Mouse (Mus musculus) G1E (cell line): Measurements from ENCODE around the gene Ace3. TPM values are rescaled to one million over a fixed set of nuclear protein-coding genes. Genes with fewer than 3 reads are reported as not detected.

Experiments
- ATAC-seq: 2 replicates; pipeline ENCODE4 v1.8.0; 2016; ENCODE audit warnings: mild to moderate bottlenecking; ENCODE audit not compliant: insufficient number of reproducible peaks, poor library complexity, low FRiP score, severe bottlenecking; ENCODE audit errors: extremely low read depth
- DNase-seq: peaks from one replicate; pipeline ENCODE4 v3.0.0; 2012; ENCODE audit warnings: low spot score
- H3K27me3 ChIP-seq: 2 replicates; pipeline ENCODE4 v1.6.1; 2012; ENCODE audit warnings: mild to moderate bottlenecking, low read length, inconsistent platforms; ENCODE audit not compliant: insufficient read depth
- H3K36me3 ChIP-seq: replicated peaks from 2 replicates; pipeline ENCODE3; 2012; ENCODE audit warnings: mild to moderate bottlenecking, inconsistent platforms
- H3K4me1 ChIP-seq: 2 replicates; pipeline ENCODE4 v1.6.1; 2012; ENCODE audit warnings: low read depth, low read length, inconsistent platforms, mixed read lengths; ENCODE audit not compliant: insufficient read depth
- H3K4me3 ChIP-seq: 2 replicates; pipeline ENCODE4 v1.5.1; 2012; ENCODE audit warnings: low read depth, mild to moderate bottlenecking, inconsistent platforms, low read length, moderate library complexity, mixed read lengths
- H3K9me3 ChIP-seq: replicated peaks from 2 replicates; pipeline ENCODE4 v1.6.1; 2012; ENCODE audit warnings: inconsistent platforms
- CTCF ChIP-seq: IDR thresholded peaks from 2 replicates; pipeline ENCODE4 v1.5.1; 2012; ENCODE audit warnings: low read depth, low read length, inconsistent platforms, mixed read lengths
- GATA1 ChIP-seq: IDR thresholded peaks from 2 replicates; pipeline ENCODE4 v1.6.1; 2012; ENCODE audit warnings: borderline replicate concordance, low read length, inconsistent platforms, mixed read lengths
- GATA2 ChIP-seq: IDR thresholded peaks from 2 replicates; pipeline ENCODE4 v1.6.1; 2012; ENCODE audit warnings: low read depth, low read length, inconsistent platforms, borderline replicate concordance
- POLR2AphosphoS5 ChIP-seq: IDR thresholded peaks from 2 replicates; pipeline ENCODE4 v1.6.1; 2012; ENCODE audit warnings: low read depth, low read length, inconsistent platforms; ENCODE audit not compliant: insufficient replicate concordance
- TAL1 ChIP-seq: conservative IDR thresholded peaks from 2 replicates; pipeline ENCODE4 v1.6.1; 2012; ENCODE audit warnings: low read depth, low read length, inconsistent platforms, mixed read lengths
- polyA plus RNA-seq: library from polyadenylated mRNA; stranded (reverse); fragments of >175 nt; gene quantifications from 2 replicates; pipeline ENCODE4 v1.2.3, GENCODE M21; 2012
- total RNA-seq, 2 experiments: library from RNA; stranded (forward) in 1 of 2; stranded (reverse) in 1 of 2; fragments of 200-1000 nt in 1 of 2; fragments of >200 nt in 1 of 2; fragmentation: Nextera tagmentation in 1 of 2; gene quantifications; 2 replicates each; pipeline ENCODE4 v1.2.3; 2014 to 2017

Ace3 gene
- total and polyA plus RNA-seq, 3 experiments = not detected

GRCm38 (mm10) chr11:105975636-105976035 is 18.8 kb upstream of the Ace3 start:
- H3K27me3 ChIP-seq = peaks cover 14% of the 10 kb centered on the region; the same call in 1 of the 2 replicates

DNA sequence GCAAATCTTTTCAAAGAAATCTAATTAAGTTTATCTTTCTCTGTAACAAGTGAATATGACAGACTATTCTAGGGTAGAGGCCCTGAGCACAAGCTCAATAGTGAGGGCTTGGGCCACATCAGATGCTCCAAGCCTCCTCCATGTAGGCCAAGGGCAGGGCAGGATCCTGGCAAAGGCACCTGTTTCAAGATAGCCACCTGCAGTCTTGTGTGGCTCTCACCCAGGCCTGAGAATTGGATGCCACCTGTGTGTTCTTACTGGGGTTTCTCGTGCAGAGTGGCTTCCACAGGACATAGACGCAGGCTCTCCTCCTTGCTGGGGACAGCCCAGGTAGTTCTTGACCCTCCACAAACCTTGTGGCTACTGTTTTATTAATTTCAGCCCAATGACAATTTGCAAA is 16.2 kb upstream of the Ace3 start:
- H3K27me3 ChIP-seq = peaks cover 14% of the 10 kb centered on the region; the same call in 1 of the 2 replicates
- TF ChIP-seq GATA2 (no peak), GATA1 (no peak), POLR2AphosphoS5 (no peak), CTCF (no peak), TAL1 (no peak)

More at GRCm38 (mm10) chr11:105975636-105976035, 18.8 kb upstream of the Ace3 start:
- H3K9me3 ChIP-seq = no peaks in the 10 kb centered on the region
- no peaks in the 10 kb centered on the region for H3K36me3 ChIP-seq
- DNase-seq = no peak
- no peak overlapping the region for H3K4me3 ChIP-seq
- TF ChIP-seq GATA1 (no peak), POLR2AphosphoS5 (no peak), GATA2 (no peak), CTCF (no peak), TAL1 (no peak)
- ATAC-seq = no peak
- no peaks in the 10 kb centered on the region; the same call in 1 of the 2 replicates for H3K4me1 ChIP-seq

GRCm38 (mm10) chr11:105978634-105979033 is 15.8 kb upstream of the Ace3 start:
- no peaks in the 10 kb centered on the region for H3K36me3 ChIP-seq
- no peaks in the 10 kb centered on the region for H3K9me3 ChIP-seq
- H3K4me3 ChIP-seq = no peak overlapping the region
- no peak for ATAC-seq
- H3K4me1 ChIP-seq = no peaks in the 10 kb centered on the region; the same call in 1 of the 2 replicates
- no peak for DNase-seq
- peaks cover 14% of the 10 kb centered on the region; the same call in 1 of the 2 replicates for H3K27me3 ChIP-seq
- TF ChIP-seq TAL1 (no peak), GATA2 (no peak), GATA1 (no peak)

More for the DNA sequence above, 16.2 kb upstream of the Ace3 start:
- H3K4me3 ChIP-seq = no peak overlapping the region
- no peaks in the 10 kb centered on the region for H3K36me3 ChIP-seq
- ATAC-seq = no peak
- H3K4me1 ChIP-seq = no peaks in the 10 kb centered on the region; the same call in 1 of the 2 replicates
- no peak for DNase-seq
- no peaks in the 10 kb centered on the region for H3K9me3 ChIP-seq

GRCm38 (mm10) chr11:105984452-105984851 is 10.0 kb upstream of the Ace3 start:
- ATAC-seq = no peak
- no peaks in the 10 kb centered on the region for H3K36me3 ChIP-seq
- H3K4me1 ChIP-seq = no peaks in the 10 kb centered on the region
- no peak overlapping the region for H3K4me3 ChIP-seq
- no peak for DNase-seq
- H3K9me3 ChIP-seq = no peaks in the 10 kb centered on the region
- peaks cover 7% of the 10 kb centered on the region for H3K27me3 ChIP-seq
- no peak for TF ChIP-seq GATA1
- no peak for TF ChIP-seq POLR2AphosphoS5
- no peak for TF ChIP-seq TAL1
- no peak for TF ChIP-seq GATA2
- no peak for TF ChIP-seq CTCF

- no peaks in the 10 kb centered on the region for H3K36me3 ChIP-seq
- no peaks in the 10 kb centered on the region for H3K4me1 ChIP-seq
- ATAC-seq = no peak
- no peak for DNase-seq
- TF ChIP-seq CTCF = no peak
- TF ChIP-seq POLR2AphosphoS5 = no peak
- no peak for TF ChIP-seq TAL1
- no peak for TF ChIP-seq GATA1
- no peak for TF ChIP-seq GATA2
- H3K4me3 ChIP-seq = no peak overlapping the region
- H3K9me3 ChIP-seq = no peaks in the 10 kb centered on the region
- H3K27me3 ChIP-seq = peaks cover 13% of the 10 kb centered on the region
Observed at GRCm38 (mm10) chr11:105987446-105987845, 7.0 kb upstream of the Ace3 start.

DNA sequence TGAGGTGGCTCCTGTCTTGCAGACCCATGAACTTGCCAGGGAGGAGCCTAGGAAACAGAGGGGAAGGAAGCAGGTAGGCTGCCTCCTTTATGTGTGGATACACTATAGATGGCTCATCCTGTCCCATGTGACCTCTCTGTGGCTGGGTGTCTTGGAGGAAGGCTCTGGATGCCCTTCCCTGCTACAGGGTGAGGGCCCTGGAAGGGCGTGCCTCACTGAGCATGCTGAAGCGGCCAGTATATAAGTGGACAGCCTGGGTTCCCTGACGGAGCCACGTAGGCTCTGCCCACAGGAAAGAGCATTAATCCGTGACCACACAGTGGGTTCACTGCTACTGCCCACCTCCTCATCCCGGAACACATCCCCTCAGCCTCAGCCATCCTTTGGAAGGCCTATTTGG is 5.0 kb upstream of the Ace3 start:
- H3K27me3 ChIP-seq = peaks cover 13% of the 10 kb centered on the region
- no peaks in the 10 kb centered on the region for H3K9me3 ChIP-seq
- H3K4me3 ChIP-seq = no peak overlapping the region
- ATAC-seq = no peak
- TF ChIP-seq GATA1 = no peak
- TF ChIP-seq GATA2 = no peak
- TF ChIP-seq TAL1 = no peak
- no peak for DNase-seq
- H3K4me1 ChIP-seq = no peaks in the 10 kb centered on the region
- H3K36me3 ChIP-seq = no peaks in the 10 kb centered on the region

DNA sequence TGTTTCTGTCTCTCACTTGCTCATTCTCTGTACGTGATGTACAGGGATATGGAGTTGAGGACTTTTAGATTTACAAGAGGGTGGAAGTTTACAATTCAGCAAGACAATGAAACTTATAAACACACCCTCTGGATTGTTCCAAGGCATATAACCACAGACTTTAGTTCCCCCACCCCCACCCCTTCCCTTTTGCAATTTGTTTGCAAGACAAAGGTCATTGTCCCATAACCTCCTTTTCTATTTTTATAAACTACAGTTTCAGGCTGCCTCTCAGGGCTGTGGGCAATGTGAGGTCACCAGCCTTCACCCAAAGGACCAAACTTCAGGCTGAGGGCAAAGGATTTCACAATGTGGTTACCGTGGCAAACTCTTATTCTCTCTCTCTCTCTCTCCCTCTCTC is 4.2 kb upstream of the Ace3 start:
- H3K4me3 ChIP-seq = no peak overlapping the region
- H3K9me3 ChIP-seq = no peaks in the 10 kb centered on the region
- TF ChIP-seq CTCF (no peak), TAL1 (no peak), GATA2 (no peak), POLR2AphosphoS5 (no peak), GATA1 (no peak)
- peaks cover 16% of the 10 kb centered on the region for H3K27me3 ChIP-seq
- no peaks in the 10 kb centered on the region for H3K36me3 ChIP-seq
- no peak for DNase-seq
- no peaks in the 10 kb centered on the region for H3K4me1 ChIP-seq
- ATAC-seq = no peak
